Mouse (Mus musculus): Measurements from ENCODE around the gene Chrna9.
A peak's percentile ranks its signal among the peaks of the same experiment; 100 is the strongest.

Gene Chrna9

GRCm38 (mm10) chr5:65934783-65935182, at the start of gene Chrna9:
Gene Chrna9, plus strand, starts transcription at chr5:65934921.
- DNase-seq (ENCODE audit: low spot score) = no peak

- DNase-seq (ENCODE audit: low spot score) = no peak
Measured at GRCm38 (mm10) chr5:65885699-65886443, 48.9 kb upstream of the Chrna9 start.

- DNase-seq (ENCODE audit: low spot score) = no peak
Measured at GRCm38 (mm10) chr5:65888102-65888501, 46.6 kb upstream of the Chrna9 start.

- DNase-seq (ENCODE audit: low spot score) = no peak
Measured at GRCm38 (mm10) chr5:65888998-65889397, 45.7 kb upstream of the Chrna9 start.

- DNase-seq (ENCODE audit: low spot score) = no peak
Measured at GRCm38 (mm10) chr5:65891251-65891826, 43.4 kb upstream of the Chrna9 start.

- no peak for DNase-seq (ENCODE audit: low spot score)
Measured at GRCm38 (mm10) chr5:65895121-65895692, 39.5 kb upstream of the Chrna9 start.

GRCm38 (mm10) chr5:65895764-65896163, 39.0 kb upstream of the Chrna9 start:
- no peak for DNase-seq (ENCODE audit: low spot score)

- DNase-seq (ENCODE audit: low spot score) = no peak
Measured at GRCm38 (mm10) chr5:65897731-65898130, 37.0 kb upstream of the Chrna9 start.

- no peak for DNase-seq (ENCODE audit: low spot score)
Measured at GRCm38 (mm10) chr5:65898683-65899082, 36.0 kb upstream of the Chrna9 start.

GRCm38 (mm10) chr5:65900113-65900512, 34.6 kb upstream of the Chrna9 start:
- no peak for DNase-seq (ENCODE audit: low spot score)

- no peak for DNase-seq (ENCODE audit: low spot score)
Measured at GRCm38 (mm10) chr5:65900862-65901265, 33.9 kb upstream of the Chrna9 start.

- DNase-seq (ENCODE audit: low spot score) = no peak
Measured at GRCm38 (mm10) chr5:65901868-65902418, 32.8 kb upstream of the Chrna9 start.

GRCm38 (mm10) chr5:65902811-65903210, 31.9 kb upstream of the Chrna9 start:
- no peak for DNase-seq (ENCODE audit: low spot score)

GRCm38 (mm10) chr5:65904476-65904875, 30.2 kb upstream of the Chrna9 start:
- peak; percentile 21 for DNase-seq (ENCODE audit: low spot score)

- DNase-seq (ENCODE audit: low spot score) = no peak
Measured at GRCm38 (mm10) chr5:65908751-65909150, 26.0 kb upstream of the Chrna9 start.

GRCm38 (mm10) chr5:65909321-65909720, 25.4 kb upstream of the Chrna9 start:
- DNase-seq (ENCODE audit: low spot score) = no peak

GRCm38 (mm10) chr5:65910398-65910797, 24.3 kb upstream of the Chrna9 start:
- DNase-seq (ENCODE audit: low spot score) = no peak

- no peak for DNase-seq (ENCODE audit: low spot score)
Measured at GRCm38 (mm10) chr5:65911676-65912075, 23.0 kb upstream of the Chrna9 start.

GRCm38 (mm10) chr5:65912201-65912600, 22.5 kb upstream of the Chrna9 start:
- DNase-seq (ENCODE audit: low spot score) = no peak

- no peak for DNase-seq (ENCODE audit: low spot score)
Measured at GRCm38 (mm10) chr5:65913126-65913525, 21.6 kb upstream of the Chrna9 start.

GRCm38 (mm10) chr5:65914342-65914741, 20.4 kb upstream of the Chrna9 start:
- no peak for DNase-seq (ENCODE audit: low spot score)

GRCm38 (mm10) chr5:65916930-65917329, 17.8 kb upstream of the Chrna9 start:
- no peak for DNase-seq (ENCODE audit: low spot score)

GRCm38 (mm10) chr5:65918601-65919000, 16.1 kb upstream of the Chrna9 start:
- no peak for DNase-seq (ENCODE audit: low spot score)

Measured in lung, postnatal 25 days (tissue).